Comparison of ENCODE assay signal across 20 mouse cellular contexts in genomic region chr2:168155666-168156065, GRCm38 (mm10). TPM values are rescaled to one million over a fixed set of nuclear protein-coding genes. Genes with fewer than 3 reads are reported as not detected.
A peak's percentile ranks its signal among the peaks of the same experiment; 100 is the strongest.
DNase-seq lines count a peak whose midpoint lies in the region; ATAC-seq and TF ChIP-seq lines count a peak whose summit lies in the region.
"Had no signal": no experiment of that assay in that cellular context is flagged by ENCODE, and none has a peak within 500 bp of the region (broad histone marks: within the 10 kb centered on the region; RNA-seq: fewer than 3 reads in every experiment).

No protein-coding gene starts in this region.

- intact Hi-C loops in heart, adult 2 months (cut with DNase I), result no loop called here

- no peak for ATAC-seq in liver, embryonic 12.5 days
- no peak for ATAC-seq in kidney, embryonic 16.5 days (ENCODE audit: low FRiP score, low TSS enrichment)
- no peak for ATAC-seq in liver, postnatal 0 days
- ATAC-seq: hindbrain, embryonic 16.5 days; intestine, postnatal 0 days had no signal

- no peak for TF ChIP-seq CTCF in heart, adult 2 months (IDR thresholded peaks at IDR 0.05)
- TF ChIP-seq CTCF in liver, postnatal 0 days (IDR thresholded peaks at IDR 0.05; ENCODE audit: low read depth), result no peak
- no peak for TF ChIP-seq CTCF in cerebellum, adult 2 months (IDR thresholded peaks at IDR 0.05; ENCODE audit: borderline replicate concordance, insufficient read depth, low read depth, low read length)

- peaks cover 8% of the 10 kb centered on the region; the same call in 1 of the 2 replicates for H3K27me3 ChIP-seq in heart, embryonic 10.5 days (ENCODE audit: insufficient read depth, poor library complexity, severe bottlenecking)
- no peaks in the 10 kb centered on the region; the same call in 1 of the 2 replicates for H3K27me3 ChIP-seq in heart, adult 2 months (ENCODE audit: control insufficient read depth, insufficient read depth, low read length)
- H3K27me3 ChIP-seq in liver, embryonic 12.5 days (replicated peaks), result peaks cover 43% of the 10 kb centered on the region
- no peaks in the 10 kb centered on the region for H3K27me3 ChIP-seq in kidney, embryonic 16.5 days (ENCODE audit: insufficient read depth, low read length)
- H3K27me3 ChIP-seq in liver, postnatal 0 days (ENCODE audit: insufficient read depth, low read length), result no peaks in the 10 kb centered on the region
- no peaks in the 10 kb centered on the region for H3K27me3 ChIP-seq in cerebellum, adult 2 months (ENCODE audit: control insufficient read depth, insufficient read depth, low read length)
- H3K27me3 ChIP-seq: embryonic facial prominence, embryonic 13.5 days; limb, embryonic 13.5 days; stomach, embryonic 15.5 days had no signal

- peak overlapping the region; percentile 68 for H3K4me2 ChIP-seq in liver, embryonic 12.5 days
- H3K4me2 ChIP-seq in kidney, embryonic 16.5 days (replicated peaks; ENCODE audit: low read depth, low read length), result no peak overlapping the region
- no peak overlapping the region for H3K4me2 ChIP-seq in liver, postnatal 0 days (ENCODE audit: low read depth, low read length)

- H3K9me3 ChIP-seq in heart, embryonic 10.5 days, result no peaks in the 10 kb centered on the region
- no peaks in the 10 kb centered on the region for H3K9me3 ChIP-seq in liver, embryonic 12.5 days (replicated peaks)
- no peaks in the 10 kb centered on the region for H3K9me3 ChIP-seq in kidney, embryonic 16.5 days (ENCODE audit: low read length)
- no peaks in the 10 kb centered on the region for H3K9me3 ChIP-seq in liver, postnatal 0 days (ENCODE audit: low read length)
- H3K9me3 ChIP-seq: embryonic facial prominence, embryonic 13.5 days; heart, embryonic 13.5 days; limb, embryonic 13.5 days; megakaryocyte, embryonic 14.5 days; stomach, embryonic 15.5 days had no signal

- H3K9ac ChIP-seq in heart, adult 2 months (ENCODE audit: low read depth, low read length), result no peak overlapping the region
- no peak overlapping the region for H3K9ac ChIP-seq in liver, embryonic 12.5 days
- no peak overlapping the region for H3K9ac ChIP-seq in kidney, embryonic 16.5 days (replicated peaks; ENCODE audit: low read length)
- H3K9ac ChIP-seq in liver, postnatal 0 days (replicated peaks), result no peak overlapping the region
- H3K9ac ChIP-seq: embryonic facial prominence, embryonic 13.5 days; limb, embryonic 13.5 days; stomach, embryonic 15.5 days had no signal

- no peak overlapping the region for H3K4me3 ChIP-seq in heart, embryonic 10.5 days
- no peak overlapping the region for H3K4me3 ChIP-seq in heart, adult 2 months
- no peak overlapping the region for H3K4me3 ChIP-seq in liver, embryonic 12.5 days
- H3K4me3 ChIP-seq in kidney, embryonic 16.5 days (ENCODE audit: low read length), result no peak overlapping the region
- no peak overlapping the region for H3K4me3 ChIP-seq in liver, postnatal 0 days (ENCODE audit: low read depth, low read length)
- no peak overlapping the region for H3K4me3 ChIP-seq in cerebellum, adult 2 months (replicated peaks; ENCODE audit: insufficient read depth, low read depth, low read length)
- H3K4me3 ChIP-seq: embryonic facial prominence, embryonic 13.5 days; limb, embryonic 13.5 days; stomach, embryonic 15.5 days had no signal

- no peak for TF ChIP-seq EP300 in heart, adult 2 months (IDR thresholded peaks at IDR 0.05; ENCODE audit: insufficient read depth, low read depth, low read length)
- no peak for TF ChIP-seq EP300 in liver, postnatal 0 days (IDR thresholded peaks at IDR 0.05; ENCODE audit: low read depth)

- TF ChIP-seq POLR2A in heart, adult 2 months (IDR thresholded peaks at IDR 0.05; ENCODE audit: insufficient read depth, low read depth, low read length), result no peak
- no peak for TF ChIP-seq POLR2A in cerebellum, adult 2 months (IDR thresholded peaks at IDR 0.05; ENCODE audit: borderline replicate concordance, insufficient read depth, low read length)

- no peak for DNase-seq in heart, embryonic 10.5 days (ENCODE audit: low spot score)
- no peak for DNase-seq in heart, adult 2 months
- DNase-seq in liver, result no peak
- no peak for DNase-seq in liver, postnatal 0 days
- no peak for DNase-seq in cerebellum, adult 9-11 months
- DNase-seq in cerebellum, adult 2 months, result no peak
- DNase-seq: cerebellum, adult 8-10 months; lung, adult 2 months; right cerebral cortex, postnatal 25 days; thymus, adult 18-20 months; thymus, postnatal 4 days had no signal

- no peaks in the 10 kb centered on the region for H3K79me2 ChIP-seq in heart, adult 2 months (replicated peaks; ENCODE audit: control insufficient read depth, insufficient read depth, low read length)

- H3K4me1 ChIP-seq in heart, embryonic 10.5 days, result peaks cover 56% of the 10 kb centered on the region
- no peaks in the 10 kb centered on the region for H3K4me1 ChIP-seq in heart, adult 2 months (ENCODE audit: control insufficient read depth, insufficient read depth, low read length)
- peaks cover 66% of the 10 kb centered on the region for H3K4me1 ChIP-seq in liver, embryonic 12.5 days
- peaks cover 50% of the 10 kb centered on the region for H3K4me1 ChIP-seq in kidney, embryonic 16.5 days (ENCODE audit: insufficient read depth, low read length)
- peaks cover 36% of the 10 kb centered on the region for H3K4me1 ChIP-seq in liver, postnatal 0 days (ENCODE audit: insufficient read depth)
- no peaks in the 10 kb centered on the region; the same call in 1 of the 2 replicates for H3K4me1 ChIP-seq in cerebellum, adult 2 months (ENCODE audit: control insufficient read depth, insufficient read depth, low read length)

- WGBS in heart, embryonic 10.5 days, result 91% methylated on average over 7 of the region's 7 CpGs
- WGBS in heart, adult 2 months, result 98% methylated on average over 7 of the region's 7 CpGs
- 87% methylated on average over 7 of the region's 7 CpGs for WGBS in liver, embryonic 12.5 days (ENCODE audit: insufficient replicate concordance)
- WGBS in kidney, embryonic 16.5 days, result 79% methylated on average over 7 of the region's 7 CpGs
- WGBS in liver, postnatal 0 days (ENCODE audit: insufficient replicate concordance), result 84% methylated on average over 7 of the region's 7 CpGs
- 84% methylated on average over 7 of the region's 7 CpGs for WGBS in cerebellum, adult 2 months

- H3K36me3 ChIP-seq in heart, embryonic 10.5 days, result no peaks in the 10 kb centered on the region
- no peaks in the 10 kb centered on the region for H3K36me3 ChIP-seq in heart, adult 2 months (ENCODE audit: control insufficient read depth, insufficient read depth, low read length)
- no peaks in the 10 kb centered on the region for H3K36me3 ChIP-seq in liver, embryonic 12.5 days
- no peaks in the 10 kb centered on the region for H3K36me3 ChIP-seq in kidney, embryonic 16.5 days (ENCODE audit: insufficient read depth, low read length)
- H3K36me3 ChIP-seq in liver, postnatal 0 days (replicated peaks; ENCODE audit: insufficient read depth, low read length), result no peaks in the 10 kb centered on the region
- H3K36me3 ChIP-seq: embryonic facial prominence, embryonic 13.5 days; heart, embryonic 13.5 days; limb, embryonic 13.5 days; stomach, embryonic 15.5 days had no signal

- H3K27ac ChIP-seq in heart, embryonic 10.5 days, result peak overlapping the region; percentile 91
- H3K27ac ChIP-seq in heart, adult 2 months, result no peak overlapping the region
- peak overlapping the region; percentile 91; the same call in 1 of the 2 replicates for H3K27ac ChIP-seq in liver, embryonic 12.5 days
- H3K27ac ChIP-seq in kidney, embryonic 16.5 days (ENCODE audit: low read length), result peak overlapping the region; percentile 10; the same call in 1 of the 2 replicates
- peak overlapping the region; percentile 82; the same call in 1 of the 2 replicates for H3K27ac ChIP-seq in liver, postnatal 0 days (ENCODE audit: low read depth)
- no peak overlapping the region for H3K27ac ChIP-seq in cerebellum, adult 2 months (ENCODE audit: insufficient read depth, low read length)

RNA-seq across cellular contexts. Expression of gene Adnp, which starts 51.2 kb away (rescaled TPM):
- 2.2 and 2.5 TPM in 2 replicates for polyA plus RNA-seq in heart, embryonic 10.5 days (2016; fragmentation: Nextera tagmentation; extraction: Ambion mirVana)
- 10 to 100 TPM; 29.6 to 30.7 TPM for total RNA-seq in heart, adult 2 months (2021)
- polyA plus RNA-seq in heart, adult 2 months (2012; rRNA removed), result 7.4 and 11.2 TPM in 2 replicates
- 7.7 and 8.6 TPM in 2 replicates for polyA plus RNA-seq in liver, embryonic 12.5 days (2016; fragmentation: Nextera tagmentation; extraction: Ambion mirVana)
- polyA plus RNA-seq in kidney, embryonic 16.5 days (2015; fragmentation: Nextera tagmentation; extraction: Ambion mirVana), result 1.3 and 2.3 TPM in 2 replicates
- polyA plus RNA-seq in liver, postnatal 0 days (2015; fragmentation: Nextera tagmentation; extraction: Ambion mirVana), result 3.5 and 4.0 TPM in 2 replicates
- 25.9 and 33.0 TPM in 2 replicates for polyA plus RNA-seq in cerebellum, adult 2 months (2012; rRNA removed)

Comparison
In these comparisons a context has a peak if more than half of its experiments do, and no peak if none do; other contexts are left out.
1. H3K27ac ChIP-seq: peak in heart, embryonic 10.5 days (single experiment), liver, embryonic 12.5 days (single experiment), kidney, embryonic 16.5 days (single experiment) and liver, postnatal 0 days (single experiment); none in heart, adult 2 months (single experiment) and cerebellum, adult 2 months (single experiment).